Mouse (Mus musculus) thymus, adult 18-20 months (tissue): ENCODE measurements around the gene Tor1aip2.
A peak's percentile ranks its signal among the peaks of the same experiment; 100 is the strongest.

Source experiments
- DNase-seq, 2 experiments: peaks; one replicate each; pipeline ENCODE4 v3.0.0; 2022; ENCODE audit warnings: mixed read lengths in 2 of 2

Gene Tor1aip2

DNA sequence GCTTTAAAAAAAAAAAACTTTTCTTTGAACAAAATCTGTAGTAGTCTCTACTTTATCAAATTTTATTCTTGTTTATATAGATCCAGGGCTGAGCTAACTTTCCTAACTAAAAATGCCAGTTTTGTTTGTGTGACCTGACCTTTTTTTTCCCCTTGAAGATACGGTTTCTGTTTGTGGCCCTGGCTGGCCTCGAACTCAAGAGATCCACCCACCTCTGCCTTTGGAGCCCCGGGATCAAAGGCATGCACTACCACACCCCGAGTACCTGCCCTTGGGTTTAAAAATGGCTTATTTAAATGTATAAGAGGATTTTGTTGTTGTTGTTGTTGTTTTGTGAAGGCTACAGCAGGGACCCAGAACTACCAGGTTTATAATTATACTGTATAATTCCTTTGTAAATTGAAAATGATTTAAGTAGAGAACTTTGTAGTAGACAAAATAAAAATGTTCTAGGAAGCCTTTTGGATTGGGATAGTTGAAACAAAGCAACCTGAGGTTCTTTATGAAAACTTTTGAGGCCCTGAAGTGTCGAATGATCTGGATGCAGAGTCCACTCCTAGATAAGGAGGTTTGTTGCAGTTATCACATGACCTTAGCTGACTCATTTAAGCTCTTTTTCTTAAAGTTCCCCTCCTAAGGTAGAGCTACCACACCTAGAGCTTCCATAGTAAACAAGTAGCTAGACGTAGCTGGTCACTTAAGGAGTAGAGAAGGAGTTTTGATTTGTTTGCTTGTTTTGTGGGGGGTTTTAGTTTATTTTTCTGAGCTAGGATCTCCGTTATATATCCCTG is 6.4 kb downstream of the Tor1aip2 start:
- DNase-seq, result no peak

DNA sequence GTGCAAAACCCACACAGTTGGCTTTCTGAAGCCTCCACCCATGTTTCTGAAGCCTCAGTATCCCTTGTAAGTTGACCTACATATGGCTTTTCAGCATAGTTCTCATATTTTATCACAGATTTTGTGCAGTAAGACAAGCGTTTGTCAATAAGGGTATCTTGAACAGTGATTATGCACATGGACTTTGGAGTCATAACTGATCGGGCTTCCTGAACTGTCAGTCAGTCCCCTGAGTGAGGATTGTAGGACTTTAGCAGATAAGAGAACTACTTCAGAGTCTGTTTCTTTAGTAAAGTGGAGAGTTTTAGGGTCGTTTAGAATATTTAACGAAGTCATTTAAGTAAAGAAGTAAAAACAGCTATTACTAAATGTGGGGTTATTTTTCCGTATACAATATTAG is 7.3 kb downstream of the Tor1aip2 start:
- DNase-seq, result no peak

DNA sequence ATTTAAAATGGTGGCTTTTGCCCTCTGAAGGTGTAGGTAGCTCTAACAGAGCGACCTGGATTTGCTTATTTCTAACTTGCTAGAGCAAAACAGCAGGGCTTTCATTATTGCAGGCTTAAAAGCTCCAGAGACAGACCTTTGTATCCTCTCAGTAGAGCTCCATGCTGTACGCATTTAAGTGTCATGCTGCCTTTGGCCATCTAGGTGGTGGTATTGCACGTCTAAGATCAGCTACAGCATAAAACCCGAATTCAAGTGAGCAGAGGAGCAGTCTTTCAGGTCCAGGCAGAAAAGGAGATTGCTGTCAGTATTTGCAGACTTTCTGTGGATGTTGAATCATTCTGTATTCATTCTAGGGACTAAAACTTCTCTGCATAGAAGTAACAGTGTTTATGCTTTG is 7.8 kb downstream of the Tor1aip2 start:
- DNase-seq, result peak in 1 of 2 experiments; percentile 38

- DNase-seq, result no peak
These were observed 9.0 kb downstream of the Tor1aip2 start for GRCm38 (mm10) chr1:156044211-156044611.

- DNase-seq, result no peak
These were observed 11.5 kb downstream of the Tor1aip2 start for GRCm38 (mm10) chr1:156046688-156047087.

- DNase-seq, result no peak
These were observed 23.0 kb downstream of the Tor1aip2 start for GRCm38 (mm10) chr1:156058207-156058606.

DNA sequence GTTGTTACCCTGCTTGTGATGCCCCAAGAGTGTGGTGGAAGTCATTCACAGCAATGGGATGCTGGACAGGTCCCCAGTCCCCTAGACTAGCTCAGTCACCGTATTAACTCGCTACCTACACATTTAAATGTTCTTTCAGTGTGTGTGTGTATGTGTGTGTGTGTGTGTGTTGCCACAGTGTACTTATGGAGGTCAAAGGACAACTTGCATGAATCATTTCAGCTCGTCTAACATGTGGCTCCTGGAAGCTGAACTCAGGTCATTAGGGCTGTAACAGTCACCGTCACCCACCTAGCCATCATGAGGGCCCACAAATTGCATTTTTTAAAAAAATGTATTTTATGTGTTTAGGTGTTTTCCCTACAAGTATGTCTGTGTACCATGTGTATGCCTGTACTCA is 27.0 kb downstream of the Tor1aip2 start:
- DNase-seq, result no peak

GRCm38 (mm10) chr1:156066133-156066532 is 30.9 kb downstream of the Tor1aip2 start:
- no peak for DNase-seq

GRCm38 (mm10) chr1:156070106-156070505 is 34.9 kb downstream of the Tor1aip2 start:
- DNase-seq, result no peak

- DNase-seq, result no peak
These were observed 38.1 kb downstream of the Tor1aip2 start for GRCm38 (mm10) chr1:156073169-156073821.

DNA sequence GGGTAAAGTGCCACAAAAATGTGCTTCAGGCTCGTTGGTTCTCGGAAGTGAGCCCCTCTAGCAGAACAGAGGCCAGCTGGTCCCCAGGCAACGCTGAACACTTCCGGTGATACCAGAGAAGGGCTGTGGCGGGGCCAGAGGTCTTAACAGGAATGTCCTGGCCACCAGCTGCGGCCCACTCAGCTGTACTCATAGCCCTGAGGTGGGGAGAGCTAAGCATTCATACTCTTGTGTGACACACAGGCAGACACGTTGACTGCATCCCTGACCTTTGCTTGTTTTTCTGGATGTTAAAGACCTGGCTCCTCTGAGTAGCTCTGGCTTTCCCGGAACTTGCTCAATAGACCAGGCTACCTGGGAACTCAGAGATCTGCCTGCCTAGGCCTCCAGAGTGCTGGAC is 39.4 kb downstream of the Tor1aip2 start:
- no peak for DNase-seq

- DNase-seq, result peak; percentile 33 to 52
These were observed 41.3 kb downstream of the Tor1aip2 start for GRCm38 (mm10) chr1:156076474-156076873.

DNA sequence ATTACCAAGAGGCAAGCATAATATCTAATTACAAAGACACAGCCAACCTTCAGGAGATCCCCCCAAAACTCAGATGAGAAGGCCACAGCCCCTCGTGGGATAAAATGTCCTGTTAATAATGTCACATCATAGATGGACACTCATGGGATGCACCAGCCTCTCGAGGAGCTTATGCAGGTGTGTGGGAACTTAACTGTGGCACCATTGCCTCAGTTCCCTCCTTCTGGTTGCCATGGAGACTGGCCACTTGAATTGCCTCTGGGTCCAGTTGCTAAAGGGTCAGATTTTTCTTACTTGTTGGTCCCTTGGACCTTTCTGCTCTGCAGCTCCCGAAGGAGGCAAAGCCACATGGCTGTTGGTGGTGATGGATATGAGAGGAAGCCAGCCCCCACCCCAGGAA is 42.5 kb downstream of the Tor1aip2 start:
- DNase-seq, result no peak

GRCm38 (mm10) chr1:156084603-156085002 is 49.4 kb downstream of the Tor1aip2 start:
- no peak for DNase-seq

- DNase-seq, result no peak
These were observed 50.6 kb downstream of the Tor1aip2 start for GRCm38 (mm10) chr1:156085770-156086169.

GRCm38 (mm10) chr1:156087586-156087985 is 52.4 kb downstream of the Tor1aip2 start:
- DNase-seq, result no peak

GRCm38 (mm10) chr1:156089561-156089960 is 54.4 kb downstream of the Tor1aip2 start:
- no peak for DNase-seq

GRCm38 (mm10) chr1:156090042-156090441 is 54.8 kb downstream of the Tor1aip2 start:
- DNase-seq, result no peak

DNA sequence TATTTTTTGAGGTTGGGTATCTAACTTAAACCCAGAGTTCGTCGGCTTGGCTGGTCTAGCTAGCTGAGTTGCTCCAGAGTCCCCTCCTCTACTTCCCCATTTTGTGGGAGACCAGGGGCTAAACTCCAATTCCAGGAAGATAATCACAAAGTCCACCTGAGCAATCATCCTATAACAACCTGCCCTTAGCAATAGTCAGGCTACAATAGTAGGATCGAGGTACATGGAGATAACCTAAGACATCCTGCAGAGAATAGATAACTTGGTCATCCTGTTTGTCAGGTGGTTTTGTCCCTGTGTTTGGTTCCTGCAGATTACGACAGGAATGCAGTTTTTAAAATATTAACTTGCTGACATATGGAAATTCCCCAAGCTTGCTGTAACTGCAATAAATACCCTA is 56.6 kb downstream of the Tor1aip2 start:
- DNase-seq, result no peak

DNA sequence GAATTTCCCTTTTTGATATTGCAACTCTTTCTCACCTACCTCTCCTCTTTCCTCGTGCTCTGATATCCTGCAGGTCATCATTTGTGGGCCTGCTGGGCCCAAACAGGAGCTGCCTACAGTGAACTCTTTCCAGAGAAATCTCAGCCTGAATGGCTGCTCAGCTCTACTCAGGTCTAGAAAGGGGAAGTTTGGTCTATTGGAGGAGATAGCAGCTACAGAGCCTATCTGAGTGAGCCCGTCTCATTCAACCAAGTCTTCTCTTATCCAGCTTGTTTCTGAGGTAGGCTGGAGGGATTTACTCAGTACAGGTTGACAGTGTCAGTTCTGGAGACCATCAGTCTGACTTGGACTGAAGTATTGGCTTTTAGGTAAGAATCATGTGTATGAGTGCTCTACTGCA is 68.6 kb downstream of the Tor1aip2 start:
- DNase-seq, result no peak

GRCm38 (mm10) chr1:156105381-156105780 is 70.2 kb downstream of the Tor1aip2 start:
- DNase-seq, result no peak

- DNase-seq, result no peak
These were observed 72.2 kb downstream of the Tor1aip2 start for GRCm38 (mm10) chr1:156107424-156107823.

DNA sequence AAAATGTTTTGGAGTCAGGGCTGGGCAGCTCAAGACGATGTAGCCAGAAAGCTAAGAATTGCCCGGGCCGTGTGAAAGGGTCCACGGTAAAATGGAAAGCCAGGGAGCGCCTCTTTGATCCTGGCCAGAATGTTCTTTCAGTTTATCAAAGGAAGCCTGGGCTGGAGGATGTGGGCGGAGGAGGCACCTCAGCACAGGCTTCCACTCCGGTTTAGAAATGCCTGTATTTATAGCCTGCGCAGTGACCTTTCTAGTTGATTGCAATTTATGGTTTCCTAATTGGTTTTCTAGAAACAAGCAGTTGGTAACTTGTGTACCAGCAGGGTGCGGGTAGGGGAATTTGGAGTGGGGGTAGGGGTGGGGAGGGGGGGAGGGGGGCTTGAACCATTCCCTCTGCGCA is 73.2 kb downstream of the Tor1aip2 start:
- no peak for DNase-seq

- DNase-seq, result no peak
These were observed 75.9 kb downstream of the Tor1aip2 start for GRCm38 (mm10) chr1:156111090-156111489.
